Mouse (Mus musculus): ENCODE results near the gene Rps16.

The Rps16 gene

GRCm38 (mm10) chr7:28350155-28350883 lies at the start of gene Rps16:
Rps16 (plus strand) TSS chr7:28350652.
- DNase-seq (ENCODE audit: low spot score in 2 of 2), result peak; percentile 97 to 98

- peak; percentile 38 to 51 for DNase-seq (ENCODE audit: low spot score in 2 of 2)
These were observed 48.6 kb upstream of the Rps16 start, which contains the start of gene Dll3 for GRCm38 (mm10) chr7:28301616-28302433. Dll3 (minus strand) TSS chr7:28302238.

- no peak for DNase-seq (ENCODE audit: low spot score in 2 of 2)
These were observed 44.8 kb upstream of the Rps16 start for GRCm38 (mm10) chr7:28305641-28306040.

- no peak for DNase-seq (ENCODE audit: low spot score in 2 of 2)
These were observed 44.2 kb upstream of the Rps16 start for GRCm38 (mm10) chr7:28306216-28306615.

GRCm38 (mm10) chr7:28309737-28310136 lies 40.7 kb upstream of the Rps16 start:
- DNase-seq (ENCODE audit: low spot score in 2 of 2), result no peak

GRCm38 (mm10) chr7:28311151-28311925 lies 39.1 kb upstream of the Rps16 start:
- no peak for DNase-seq (ENCODE audit: low spot score in 2 of 2)

- DNase-seq (ENCODE audit: low spot score in 2 of 2), result peak; percentile 93 to 95
These were observed 38.4 kb upstream of the Rps16 start, which contains the start of gene Timm50 for GRCm38 (mm10) chr7:28311926-28312543. Timm50 (minus strand) TSS chr7:28312072.

- DNase-seq (ENCODE audit: low spot score in 2 of 2), result no peak
These were observed 32.4 kb upstream of the Rps16 start for GRCm38 (mm10) chr7:28318036-28318435.

- DNase-seq (ENCODE audit: low spot score in 2 of 2), result no peak
These were observed 31.7 kb upstream of the Rps16 start for GRCm38 (mm10) chr7:28318714-28319113.

GRCm38 (mm10) chr7:28321974-28322720 lies 28.3 kb upstream of the Rps16 start:
- no peak for DNase-seq (ENCODE audit: low spot score in 2 of 2)

- no peak for DNase-seq (ENCODE audit: low spot score in 2 of 2)
These were observed 25.2 kb upstream of the Rps16 start for GRCm38 (mm10) chr7:28325293-28325692.

GRCm38 (mm10) chr7:28326457-28326856 lies 24.0 kb upstream of the Rps16 start:
- no peak for DNase-seq (ENCODE audit: low spot score in 2 of 2)

- DNase-seq (ENCODE audit: low spot score in 2 of 2), result no peak
These were observed 22.2 kb upstream of the Rps16 start for GRCm38 (mm10) chr7:28328260-28328659.

GRCm38 (mm10) chr7:28334534-28334933 lies 15.9 kb upstream of the Rps16 start:
- no peak for DNase-seq (ENCODE audit: low spot score in 2 of 2)

- DNase-seq (ENCODE audit: low spot score in 2 of 2), result no peak
These were observed 15.0 kb upstream of the Rps16 start for GRCm38 (mm10) chr7:28335471-28335870.

GRCm38 (mm10) chr7:28338108-28338998 lies 12.1 kb upstream of the Rps16 start, which contains the start of gene Supt5:
Supt5 (minus strand) TSS chr7:28338746.
- peak; percentile 98 to 99 for DNase-seq (ENCODE audit: low spot score in 2 of 2)

GRCm38 (mm10) chr7:28339213-28339917 lies 11.1 kb upstream of the Rps16 start:
- peak; percentile 57 to 70 for DNase-seq (ENCODE audit: low spot score in 2 of 2)

GRCm38 (mm10) chr7:28341381-28341780 lies 9.1 kb upstream of the Rps16 start:
- DNase-seq (ENCODE audit: low spot score in 2 of 2), result no peak

GRCm38 (mm10) chr7:28344637-28345036 lies 5.8 kb upstream of the Rps16 start:
- peak; percentile 33 to 58 for DNase-seq (ENCODE audit: low spot score in 2 of 2)
